Mouse (Mus musculus): ENCODE data around the gene Kiss1r. TPM values are rescaled to one million over a fixed set of nuclear protein-coding genes. Genes with fewer than 3 reads are reported as not detected.

Kiss1r gene
- 0.68 and 0.69 TPM in 2 replicates for polyA plus RNA-seq (2015; fragmentation: Nextera tagmentation; extraction: Ambion mirVana)

DNA sequence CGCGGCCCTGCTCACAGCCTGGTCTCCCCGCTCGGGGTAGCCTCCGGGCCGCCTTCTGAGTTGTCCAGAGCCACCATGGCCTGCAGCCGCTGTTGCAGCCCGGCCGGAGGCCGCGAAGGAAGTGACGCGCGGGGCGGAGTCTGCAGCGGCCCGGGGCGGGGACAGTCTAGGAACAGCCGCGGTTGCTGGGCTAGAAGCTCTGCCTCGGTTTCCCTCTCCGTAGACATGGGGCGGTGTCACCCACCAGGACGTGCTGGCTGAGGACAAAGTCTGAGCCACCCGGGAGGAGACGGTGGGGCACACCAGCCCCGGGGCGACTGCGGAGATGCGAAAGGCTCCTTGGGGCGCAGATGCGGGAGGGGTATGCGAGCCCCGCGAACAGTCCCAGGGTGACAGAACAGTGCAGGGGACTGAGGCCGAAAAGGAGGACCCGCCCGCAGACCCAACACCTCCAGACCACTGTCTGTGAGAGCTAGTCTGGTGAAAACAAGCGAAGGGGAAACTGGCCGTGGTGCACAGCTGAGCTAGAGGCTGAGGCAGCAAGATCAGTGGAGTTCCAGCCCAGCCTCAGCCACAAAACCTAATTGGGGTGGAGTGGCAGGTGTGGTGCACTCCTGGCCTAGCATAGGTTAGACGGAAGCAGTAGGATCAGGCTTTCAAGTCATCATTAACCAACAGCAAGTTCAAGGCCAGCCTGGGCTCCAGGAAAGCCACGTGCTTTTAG, at the start of gene Kiss1r:
TSS of gene Kiss1r (plus strand) at position 164 of the 724 bp plus-strand sequence.
- H3K4me2 ChIP-seq (ENCODE audit: low read depth, low read length), result peak within 1 kb of the TSS; percentile 79
- H3K4me1 ChIP-seq (ENCODE audit: control insufficient read depth, insufficient read depth, low read length), result peaks cover 55% of the 10 kb centered on the region
- peak within 1 kb of the TSS; percentile 95 for H3K9ac ChIP-seq (ENCODE audit: low read depth, low read length)
- 2% methylated on average over 41 of the region's 42 CpGs for WGBS
- peak; percentile 81 for ATAC-seq
- H3K27me3 ChIP-seq (replicated peaks; ENCODE audit: control insufficient read depth, insufficient read depth, low read length), result peaks cover 42% of the 10 kb centered on the region
- peak within 1 kb of the TSS; percentile 84 for H3K4me3 ChIP-seq (ENCODE audit: low read length)
- no peaks in the 10 kb centered on the region for H3K9me3 ChIP-seq (ENCODE audit: control insufficient read depth, low read length)
- H3K27ac ChIP-seq (ENCODE audit: low read length), result peak within 1 kb of the TSS; percentile 77
- no peaks in the 10 kb centered on the region; the same call in 1 of the 2 replicates for H3K36me3 ChIP-seq (ENCODE audit: control insufficient read depth, insufficient read depth, low read length)

DNA sequence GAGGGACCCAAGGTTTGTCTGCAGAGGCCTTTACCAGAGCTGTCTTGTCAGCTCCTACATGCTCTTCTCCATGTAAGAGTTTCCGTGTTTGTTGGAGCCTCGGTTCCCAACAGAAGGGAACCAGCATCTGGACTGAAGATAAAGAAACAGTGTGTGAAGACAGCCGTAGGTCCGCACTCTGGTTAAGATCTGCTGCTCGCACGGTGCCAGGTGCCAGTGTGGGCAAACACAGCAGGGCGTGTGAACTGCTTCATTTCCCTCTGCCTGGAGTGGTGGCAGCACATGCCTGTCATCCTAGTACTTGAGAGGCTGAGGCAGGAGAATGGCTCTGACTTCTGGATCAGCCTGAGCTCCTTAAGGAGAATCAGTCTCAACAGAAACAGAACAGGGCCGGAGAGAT, 44.9 kb upstream of the Kiss1r start:
- Histone ChIP-seq H3K9me3 (ENCODE audit: control insufficient read depth, low read length) (no peaks in the 10 kb centered on the region), H3K4me3 (ENCODE audit: low read length) (no peak overlapping the region), H3K4me1 (ENCODE audit: control insufficient read depth, insufficient read depth, low read length) (peaks cover 16% of the 10 kb centered on the region), H3K4me2 (ENCODE audit: low read depth, low read length) (no peak overlapping the region), H3K27me3 (replicated peaks; ENCODE audit: control insufficient read depth, insufficient read depth, low read length) (no peaks in the 10 kb centered on the region; the same call in 1 of the 2 replicates), H3K27ac (ENCODE audit: low read length) (no peak overlapping the region), H3K9ac (ENCODE audit: low read depth, low read length) (no peak overlapping the region), H3K36me3 (ENCODE audit: control insufficient read depth, insufficient read depth, low read length) (no peaks in the 10 kb centered on the region)
- no peak for ATAC-seq
- WGBS, result 87% methylated on average over 8 of the region's 8 CpGs

DNA sequence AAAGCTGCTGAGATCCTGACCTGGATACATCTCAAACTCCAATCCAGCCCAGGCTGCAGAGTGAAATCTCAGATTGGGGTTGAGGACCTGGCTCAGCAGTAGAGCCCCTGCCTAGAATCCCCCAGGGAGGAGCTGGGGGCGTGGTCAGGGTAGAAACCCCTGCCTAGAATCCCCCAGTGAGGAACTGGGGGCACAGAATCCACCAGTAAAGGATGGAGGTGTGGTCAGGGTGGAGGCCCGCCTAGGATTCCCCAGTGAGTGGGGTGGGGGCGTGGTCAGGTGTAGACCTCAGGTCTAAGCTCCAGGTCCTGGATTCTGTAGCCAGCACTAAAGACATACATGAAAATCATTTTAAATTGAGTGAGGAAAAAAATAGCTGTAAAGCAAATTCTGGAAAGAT, 43.9 kb upstream of the Kiss1r start:
- H3K27me3 ChIP-seq (replicated peaks; ENCODE audit: control insufficient read depth, insufficient read depth, low read length), result no peaks in the 10 kb centered on the region; the same call in 1 of the 2 replicates
- H3K9ac ChIP-seq (ENCODE audit: low read depth, low read length), result no peak overlapping the region
- peaks cover 20% of the 10 kb centered on the region for H3K4me1 ChIP-seq (ENCODE audit: control insufficient read depth, insufficient read depth, low read length)
- H3K9me3 ChIP-seq (ENCODE audit: control insufficient read depth, low read length), result no peaks in the 10 kb centered on the region
- WGBS, result 47% methylated on average over 3 of the region's 3 CpGs
- H3K27ac ChIP-seq (ENCODE audit: low read length), result no peak overlapping the region
- no peak for ATAC-seq
- H3K4me2 ChIP-seq (ENCODE audit: low read depth, low read length), result peak overlapping the region; percentile 19; the same call in 1 of the 2 replicates
- H3K4me3 ChIP-seq (ENCODE audit: low read length), result no peak overlapping the region; the same call in 1 of the 2 replicates
- no peaks in the 10 kb centered on the region for H3K36me3 ChIP-seq (ENCODE audit: control insufficient read depth, insufficient read depth, low read length)

DNA sequence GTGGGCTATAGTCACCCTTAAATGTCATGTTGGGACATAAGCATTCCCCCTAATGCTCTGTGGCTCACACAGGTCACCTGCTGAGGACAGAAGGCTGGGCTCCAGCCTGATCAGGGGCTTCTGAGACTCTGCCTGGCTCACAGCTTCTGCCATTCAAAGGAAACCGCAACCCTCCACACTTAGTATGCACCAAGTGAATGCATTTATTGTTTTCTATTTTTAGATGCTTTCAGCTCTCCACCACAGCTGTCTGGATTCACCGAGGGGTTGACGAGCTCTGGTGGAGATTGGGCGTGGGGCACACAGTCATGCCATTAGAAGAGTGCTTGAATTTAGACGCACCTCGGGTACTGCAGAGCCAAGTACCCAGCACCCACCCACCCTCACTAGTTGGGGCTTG, 43.5 kb upstream of the Kiss1r start:
- Histone ChIP-seq H3K4me1 (ENCODE audit: control insufficient read depth, insufficient read depth, low read length) (peaks cover 20% of the 10 kb centered on the region), H3K27ac (ENCODE audit: low read length) (no peak overlapping the region), H3K27me3 (replicated peaks; ENCODE audit: control insufficient read depth, insufficient read depth, low read length) (no peaks in the 10 kb centered on the region; the same call in 1 of the 2 replicates), H3K9me3 (ENCODE audit: control insufficient read depth, low read length) (no peaks in the 10 kb centered on the region), H3K4me3 (ENCODE audit: low read length) (peak overlapping the region; percentile 69), H3K36me3 (ENCODE audit: control insufficient read depth, insufficient read depth, low read length) (no peaks in the 10 kb centered on the region), H3K9ac (ENCODE audit: low read depth, low read length) (0 out of 2 replicates have a peak overlapping the region, but pooled peaks have one; percentile 76), H3K4me2 (ENCODE audit: low read depth, low read length) (peak overlapping the region; percentile 85)
- 20% methylated on average over 6 of the region's 6 CpGs for WGBS
- no peak for ATAC-seq

DNA sequence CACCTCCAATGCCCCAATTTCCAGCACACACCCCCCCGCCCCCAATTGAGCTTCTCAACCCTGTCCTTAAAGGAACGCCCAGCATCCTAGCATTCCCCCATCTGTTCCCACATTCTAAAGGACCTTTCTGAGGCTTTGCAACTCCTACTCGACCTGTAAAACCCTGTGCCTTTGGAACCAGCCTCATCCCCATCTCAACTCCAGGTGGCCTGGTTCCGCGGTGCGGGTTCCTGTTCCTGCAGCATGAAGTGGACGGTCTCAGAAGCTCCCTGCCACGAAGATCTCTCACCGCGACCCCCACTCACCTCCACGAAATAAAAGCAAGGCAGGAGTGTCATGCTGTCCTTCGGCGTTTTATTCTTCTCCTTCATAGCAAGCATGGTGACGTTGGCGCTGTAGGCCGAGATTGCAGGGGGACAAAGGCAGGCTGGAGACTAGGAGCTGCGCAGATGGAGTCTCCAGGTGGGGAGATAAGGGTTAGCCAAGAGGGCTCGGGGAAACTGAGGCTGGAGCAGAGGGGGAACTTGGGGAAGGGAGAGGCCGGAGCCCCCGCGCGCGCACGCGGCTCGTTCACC, 43.0 kb upstream of the Kiss1r start:
- Histone ChIP-seq H3K27me3 (replicated peaks; ENCODE audit: control insufficient read depth, insufficient read depth, low read length) (no peaks in the 10 kb centered on the region; the same call in 1 of the 2 replicates), H3K9me3 (ENCODE audit: control insufficient read depth, low read length) (no peaks in the 10 kb centered on the region), H3K27ac (ENCODE audit: low read length) (peak overlapping the region; percentile 8), H3K4me1 (ENCODE audit: control insufficient read depth, insufficient read depth, low read length) (peaks cover 20% of the 10 kb centered on the region), H3K4me2 (ENCODE audit: low read depth, low read length) (peak overlapping the region; percentile 85), H3K9ac (ENCODE audit: low read depth, low read length) (peak overlapping the region; percentile 76), H3K36me3 (ENCODE audit: control insufficient read depth, insufficient read depth, low read length) (no peaks in the 10 kb centered on the region), H3K4me3 (ENCODE audit: low read length) (peak overlapping the region; percentile 69)
- 2% methylated on average over 26 of the region's 26 CpGs for WGBS
- peak; percentile 5; the same call in 1 of the 2 replicates for ATAC-seq

- WGBS, result under 1% methylated on average over 50 of the region's 57 CpGs
- Histone ChIP-seq H3K9me3 (ENCODE audit: control insufficient read depth, low read length) (no peaks in the 10 kb centered on the region), H3K27ac (ENCODE audit: low read length) (peak within 1 kb of the TSS; percentile 28)
Measured at GRCm38 (mm10) chr10:79874290-79874862, 42.4 kb upstream of the Kiss1r start, which contains the start of the genes Prtn3 and Plppr3. Prtn3 (plus strand) TSS chr10:79874476. Plppr3 (minus strand) TSS chr10:79874634.

GRCm38 (mm10) chr10:79877174-79877573, 39.6 kb upstream of the Kiss1r start:
- Histone ChIP-seq H3K4me3 (ENCODE audit: low read length) (no peak overlapping the region), H3K27me3 (replicated peaks; ENCODE audit: control insufficient read depth, insufficient read depth, low read length) (peaks cover 1% of the 10 kb centered on the region; the same call in 1 of the 2 replicates), H3K27ac (ENCODE audit: low read length) (no peak overlapping the region), H3K9me3 (ENCODE audit: control insufficient read depth, low read length) (no peaks in the 10 kb centered on the region), H3K4me2 (ENCODE audit: low read depth, low read length) (no peak overlapping the region), H3K36me3 (ENCODE audit: control insufficient read depth, insufficient read depth, low read length) (no peaks in the 10 kb centered on the region), H3K4me1 (ENCODE audit: control insufficient read depth, insufficient read depth, low read length) (peaks cover 39% of the 10 kb centered on the region), H3K9ac (ENCODE audit: low read depth, low read length) (no peak overlapping the region)
- whole genome bisulfite sequencing, result 35% methylated on average over 1 of the region's 1 CpGs
- no peak for ATAC-seq

More at GRCm38 (mm10) chr10:79874290-79874862, 42.4 kb upstream of the Kiss1r start, which contains the start of the genes Prtn3 and Plppr3:
- ATAC-seq, result peak; percentile 78
- peak within 1 kb of the TSS; percentile 76 for H3K9ac ChIP-seq (ENCODE audit: low read depth, low read length)
- H3K4me2 ChIP-seq (ENCODE audit: low read depth, low read length), result peak within 1 kb of the TSS; percentile 85
- H3K27me3 ChIP-seq (replicated peaks; ENCODE audit: control insufficient read depth, insufficient read depth, low read length), result no peaks in the 10 kb centered on the region; the same call in 1 of the 2 replicates
- peak within 1 kb of the TSS; percentile 69 for H3K4me3 ChIP-seq (ENCODE audit: low read length)
- no peaks in the 10 kb centered on the region for H3K36me3 ChIP-seq (ENCODE audit: control insufficient read depth, insufficient read depth, low read length)
- H3K4me1 ChIP-seq (ENCODE audit: control insufficient read depth, insufficient read depth, low read length), result peaks cover 20% of the 10 kb centered on the region

GRCm38 (mm10) chr10:79877757-79878156, 39.0 kb upstream of the Kiss1r start:
- peaks cover 41% of the 10 kb centered on the region for H3K4me1 ChIP-seq (ENCODE audit: control insufficient read depth, insufficient read depth, low read length)
- H3K9me3 ChIP-seq (ENCODE audit: control insufficient read depth, low read length), result no peaks in the 10 kb centered on the region
- peaks cover 3% of the 10 kb centered on the region; the same call in 1 of the 2 replicates for H3K27me3 ChIP-seq (replicated peaks; ENCODE audit: control insufficient read depth, insufficient read depth, low read length)
- no peak overlapping the region for H3K4me3 ChIP-seq (ENCODE audit: low read length)
- no peak overlapping the region for H3K9ac ChIP-seq (ENCODE audit: low read depth, low read length)
- 58% methylated on average over 12 of the region's 12 CpGs for WGBS
- ATAC-seq, result no peak
- no peak overlapping the region for H3K4me2 ChIP-seq (ENCODE audit: low read depth, low read length)
- no peak overlapping the region for H3K27ac ChIP-seq (ENCODE audit: low read length)
- H3K36me3 ChIP-seq (ENCODE audit: control insufficient read depth, insufficient read depth, low read length), result no peaks in the 10 kb centered on the region

GRCm38 (mm10) chr10:79879527-79879926, 37.2 kb upstream of the Kiss1r start:
- H3K27me3 ChIP-seq (replicated peaks; ENCODE audit: control insufficient read depth, insufficient read depth, low read length), result 0 out of 2 replicates have a peak, but pooled peaks cover 3% of the 10 kb centered on the region
- no peak overlapping the region for H3K4me2 ChIP-seq (ENCODE audit: low read depth, low read length)
- 25% methylated on average over 3 of the region's 3 CpGs for WGBS
- no peak overlapping the region for H3K9ac ChIP-seq (ENCODE audit: low read depth, low read length)
- H3K4me1 ChIP-seq (ENCODE audit: control insufficient read depth, insufficient read depth, low read length), result peaks cover 34% of the 10 kb centered on the region
- no peak for ATAC-seq
- no peak overlapping the region for H3K27ac ChIP-seq (ENCODE audit: low read length)
- H3K36me3 ChIP-seq (ENCODE audit: control insufficient read depth, insufficient read depth, low read length), result no peaks in the 10 kb centered on the region
- H3K9me3 ChIP-seq (ENCODE audit: control insufficient read depth, low read length), result no peaks in the 10 kb centered on the region
- H3K4me3 ChIP-seq (ENCODE audit: low read length), result no peak overlapping the region

Measured in intestine, embryonic 16.5 days (tissue).